Mouse (Mus musculus): ENCODE results near the gene Dnajb8.

GRCm38 (mm10) chr6:88189312-88190042 is 32.6 kb upstream of the Dnajb8 start:
- peak; percentile 87 for TF ChIP-seq CTCF (IDR thresholded peaks at IDR 0.05; ENCODE audit: borderline replicate concordance, extremely low read depth, insufficient read depth, insufficient read length)
- TF ChIP-seq POLR2A (IDR thresholded peaks at IDR 0.05; ENCODE audit: borderline replicate concordance, extremely low read depth, insufficient read depth, insufficient read length, poor library complexity, severe bottlenecking), result no peak

All from brain, embryonic 14.5 days (tissue).